Mouse (Mus musculus) gastrocnemius, adult 2 months (tissue): ENCODE data around the gene Bloc1s1. TPM values are rescaled to one million over a fixed set of nuclear protein-coding genes. Genes with fewer than 3 reads are reported as not detected.

Experiments
- DNase-seq: peaks from one replicate; pipeline ENCODE4 v3.0.0; 2022
- H3K27ac ChIP-seq: fragments of 200-600 bp; 2 replicates; pipeline ENCODE4 v1.8.1; 2022; ENCODE audit warnings: mild to moderate bottlenecking
- H3K4me3 ChIP-seq: fragments of 200-600 bp; 2 replicates; pipeline ENCODE4 v1.8.1; 2022; ENCODE audit warnings: mild to moderate bottlenecking, moderate library complexity
- CTCF ChIP-seq: fragments of 200-600 bp; IDR thresholded peaks from 2 replicates; pipeline ENCODE4 v1.8.1; 2022; ENCODE audit warnings: antibody characterized with exemption, mild to moderate bottlenecking, moderate library complexity
- intact Hi-C: fragments of 180-260 bp; cut with DNase I; formaldehyde crosslinking; loops from one replicate; pipeline ENCODE4 v1.15.1; 2025
- total RNA-seq, 2 experiments: library from RNA; stranded (reverse); gene quantifications; 2 replicates each; pipeline ENCODE4 v1.2.3; 2021

The Bloc1s1 gene
- total RNA-seq, 2 experiments from 2014 or later = 137 to 169 TPM

DNA sequence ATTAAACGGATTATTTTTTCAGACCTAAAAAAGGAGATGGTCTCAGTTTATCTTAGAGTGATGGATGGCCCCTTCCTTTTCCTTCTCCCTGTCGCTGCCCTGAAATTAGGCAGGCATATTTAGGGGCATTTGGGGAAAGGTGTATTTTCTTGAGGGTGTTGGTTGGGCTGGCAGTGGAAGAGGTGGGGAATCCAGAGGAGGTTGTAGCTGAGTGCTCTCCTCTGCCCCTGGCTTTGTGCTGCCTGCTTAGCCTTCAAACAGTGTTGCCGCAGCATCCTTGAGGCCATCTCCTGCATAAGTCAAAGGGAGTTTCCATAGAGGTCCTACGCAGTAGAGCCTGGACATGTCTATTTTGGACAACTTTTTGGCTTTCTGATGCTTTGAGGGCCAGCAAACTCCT lies 11.0 kb downstream of the Bloc1s1 start:
- H3K4me3 ChIP-seq = no peak overlapping the region; the same call in 1 of the 2 replicates
- intact Hi-C loops = loop anchor here (5.0 kb wide), 1 partner anchor 35 kb away; no protein-coding TSS in a partner anchor
- DNase-seq = no peak
- no peak for TF ChIP-seq CTCF
- peak overlapping the region; percentile 48 for H3K27ac ChIP-seq

DNA sequence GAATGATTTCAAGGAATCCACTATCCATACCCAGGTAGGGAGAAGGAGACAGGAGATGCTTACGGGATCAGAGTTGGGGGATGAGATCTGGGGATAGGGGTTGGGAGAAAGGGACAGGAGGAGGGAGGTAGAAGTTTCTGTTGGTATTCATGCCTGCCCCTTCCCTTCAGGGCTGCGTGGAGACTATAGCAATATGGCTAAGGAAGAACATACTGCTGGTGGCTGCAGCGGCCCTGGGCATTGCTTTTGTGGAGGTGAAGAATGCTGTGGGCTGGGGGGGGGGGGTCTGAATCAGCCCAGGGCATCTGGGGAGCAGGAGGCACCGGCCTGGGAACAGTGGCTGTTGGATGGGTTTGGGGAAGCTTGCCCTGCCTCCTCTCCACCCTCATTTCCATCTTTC lies 11.6 kb downstream of the Bloc1s1 start:
- DNase-seq = no peak
- peak overlapping the region; percentile 100 for H3K4me3 ChIP-seq
- peak overlapping the region; percentile 48; the same call in 1 of the 2 replicates for H3K27ac ChIP-seq
- intact Hi-C loops = loop anchor here (5.0 kb wide), 1 partner anchor 35 kb away; no protein-coding TSS in a partner anchor
- TF ChIP-seq CTCF = no peak

DNA sequence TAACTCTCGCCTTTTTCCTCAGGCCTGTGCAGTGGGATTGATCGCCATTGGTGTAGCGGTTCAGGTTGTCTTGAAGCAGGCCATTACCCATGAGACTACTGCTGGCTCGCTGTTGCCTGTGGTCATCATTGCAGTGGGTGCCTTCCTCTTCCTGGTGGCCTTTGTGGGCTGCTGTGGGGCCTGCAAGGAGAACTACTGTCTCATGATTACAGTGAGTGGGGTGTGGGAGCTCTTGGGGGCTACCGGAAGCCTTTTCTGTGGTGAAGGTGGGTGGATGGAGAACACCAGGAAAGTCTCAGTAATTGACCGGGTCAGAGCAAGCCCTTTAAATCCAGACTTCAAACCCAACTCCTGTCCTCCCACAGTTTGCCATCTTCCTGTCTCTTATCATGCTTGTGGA lies 12.4 kb downstream of the Bloc1s1 start:
- Histone ChIP-seq H3K4me3 (peak overlapping the region; percentile 100), H3K27ac (peak overlapping the region; percentile 99)
- DNase-seq = no peak
- intact Hi-C loops = loop anchor here (5.0 kb wide), 1 partner anchor 36 kb away; no protein-coding TSS in a partner anchor
- TF ChIP-seq CTCF = no peak

DNA sequence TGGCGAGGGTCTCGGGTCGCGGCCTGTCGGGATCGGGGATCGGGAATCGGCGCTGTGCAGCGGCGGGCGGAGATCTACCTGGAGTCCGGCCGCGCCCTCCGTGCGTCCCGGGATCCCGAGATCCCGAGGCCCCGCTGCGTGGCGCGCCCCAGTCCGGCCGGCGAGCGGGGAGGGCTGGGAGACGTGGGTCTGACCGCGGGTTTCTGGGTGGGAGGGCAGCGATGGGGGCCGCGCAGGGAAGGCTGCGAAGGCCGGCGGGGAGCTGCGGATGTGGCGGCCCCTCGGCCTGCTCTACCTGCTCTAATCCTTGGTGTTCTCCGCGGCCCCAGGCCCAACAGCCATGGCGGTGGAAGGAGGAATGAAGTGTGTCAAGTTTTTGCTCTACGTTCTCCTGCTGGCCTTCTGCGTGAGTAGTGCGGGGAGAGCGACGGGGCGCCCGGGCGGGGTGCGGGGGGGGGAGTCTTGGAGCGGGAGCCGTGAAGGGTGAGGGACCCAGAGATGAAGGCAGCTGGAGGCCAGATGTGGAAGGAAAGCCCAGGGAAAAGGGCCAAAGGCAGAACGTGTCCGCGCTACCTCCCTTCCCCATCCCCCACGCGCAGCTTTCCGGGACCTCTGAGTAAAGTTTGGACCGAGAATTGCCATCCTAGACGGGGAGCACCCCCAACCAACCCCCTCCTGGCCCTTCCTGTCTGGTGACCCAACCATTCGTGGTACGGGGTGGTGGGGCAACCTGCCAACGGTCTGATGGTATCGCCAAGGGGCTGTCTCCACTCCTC lies 13.6 kb downstream of the Bloc1s1 start:
- intact Hi-C loops = loop anchor here (5.0 kb wide), 1 partner anchor 37 kb away; no protein-coding TSS in a partner anchor
- peak; percentile 73 for DNase-seq
- TF ChIP-seq CTCF = no peak

DNA sequence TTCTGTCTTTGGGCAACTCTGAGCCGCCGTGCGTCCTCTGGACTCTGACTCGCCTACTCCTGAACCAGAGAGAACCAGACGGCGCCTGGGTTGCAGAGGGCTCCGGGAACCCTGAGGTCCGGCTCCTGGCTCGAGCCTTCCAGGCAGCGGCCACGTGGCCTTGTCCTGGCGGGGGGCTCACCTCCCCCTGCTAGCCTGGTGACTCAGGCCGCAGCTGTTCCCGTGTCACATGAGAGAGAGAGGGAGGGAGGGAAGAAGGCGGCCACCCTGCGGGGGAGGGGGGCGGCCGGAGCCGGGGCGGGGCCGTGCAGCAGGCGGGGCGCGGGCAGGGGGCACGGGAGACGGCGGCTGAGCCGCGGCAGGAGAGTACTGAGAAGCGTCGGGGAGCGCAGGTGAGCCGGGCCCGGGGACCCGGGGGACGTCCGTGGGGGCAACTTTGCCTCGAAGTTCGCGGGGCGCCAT lies 14.2 kb downstream of the Bloc1s1 start:
- H3K27ac ChIP-seq = peak overlapping the region; percentile 99
- DNase-seq = peak; percentile 96
- no peak for TF ChIP-seq CTCF
- H3K4me3 ChIP-seq = peak overlapping the region; percentile 100
- intact Hi-C loops = loop anchor here (5.0 kb wide), 1 partner anchor 38 kb away; no protein-coding TSS in a partner anchor

More for the DNA sequence above, 13.6 kb downstream of the Bloc1s1 start:
- Histone ChIP-seq H3K27ac (peak overlapping the region; percentile 99), H3K4me3 (peak overlapping the region; percentile 100)

DNA sequence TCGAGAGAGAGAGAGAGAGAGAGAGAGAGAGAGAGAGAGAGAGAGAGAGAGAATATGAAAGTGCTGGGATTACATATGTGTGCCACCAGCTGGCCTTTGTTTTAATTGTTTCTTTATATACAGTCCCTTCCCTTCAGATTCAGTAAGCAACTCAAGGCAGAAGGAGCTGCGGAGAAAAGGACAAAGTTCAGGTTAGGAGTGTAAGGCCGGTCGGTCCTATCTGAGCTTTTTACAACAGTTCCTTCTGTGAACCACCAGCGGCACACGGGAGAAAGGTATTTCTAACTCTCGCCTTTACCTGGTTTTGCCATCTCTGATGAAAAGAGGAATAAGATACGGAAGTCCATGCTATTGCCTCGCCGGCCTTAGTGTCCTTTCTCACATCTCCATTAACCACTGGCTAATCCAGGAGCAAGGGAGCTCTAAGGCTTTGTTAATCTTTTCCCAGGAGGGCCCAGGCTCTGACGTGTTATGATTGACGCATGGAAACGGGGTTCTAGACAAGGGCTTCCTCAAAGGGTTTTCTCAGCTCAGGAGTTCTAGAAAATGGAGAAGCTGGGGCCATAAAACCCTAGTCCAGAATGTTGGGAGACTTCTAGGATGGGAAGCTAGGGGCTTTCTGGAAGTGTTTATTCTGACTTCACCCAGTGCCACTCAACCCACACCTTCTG lies 14.9 kb downstream of the Bloc1s1 start:
- intact Hi-C loops = no loop called here
- DNase-seq = no peak
- TF ChIP-seq CTCF = no peak
- Histone ChIP-seq H3K4me3 (peak overlapping the region; percentile 100), H3K27ac (peak overlapping the region; percentile 99)

DNA sequence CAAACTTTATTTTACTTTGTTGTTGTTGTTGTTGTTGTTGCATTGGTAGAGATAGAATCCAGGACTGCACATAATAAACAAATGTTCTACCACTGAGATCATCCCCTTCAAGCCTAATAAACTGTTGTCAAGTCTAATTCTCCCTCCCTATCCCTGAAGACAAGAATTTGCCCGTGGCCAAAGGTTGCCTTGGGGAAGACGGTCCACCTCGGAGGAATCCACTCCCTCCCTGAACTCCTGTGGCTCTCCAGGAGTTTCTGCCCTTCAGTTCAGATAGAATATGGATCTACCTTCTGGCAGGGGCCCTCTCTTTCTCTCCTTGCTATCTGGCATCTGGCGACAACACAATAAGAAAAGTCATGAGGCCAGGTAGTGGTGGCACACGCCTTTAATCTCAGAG lies 19.0 kb downstream of the Bloc1s1 start:
- no peak overlapping the region for H3K4me3 ChIP-seq
- no peak for DNase-seq
- intact Hi-C loops = no loop called here
- no peak overlapping the region for H3K27ac ChIP-seq
- no peak for TF ChIP-seq CTCF

DNA sequence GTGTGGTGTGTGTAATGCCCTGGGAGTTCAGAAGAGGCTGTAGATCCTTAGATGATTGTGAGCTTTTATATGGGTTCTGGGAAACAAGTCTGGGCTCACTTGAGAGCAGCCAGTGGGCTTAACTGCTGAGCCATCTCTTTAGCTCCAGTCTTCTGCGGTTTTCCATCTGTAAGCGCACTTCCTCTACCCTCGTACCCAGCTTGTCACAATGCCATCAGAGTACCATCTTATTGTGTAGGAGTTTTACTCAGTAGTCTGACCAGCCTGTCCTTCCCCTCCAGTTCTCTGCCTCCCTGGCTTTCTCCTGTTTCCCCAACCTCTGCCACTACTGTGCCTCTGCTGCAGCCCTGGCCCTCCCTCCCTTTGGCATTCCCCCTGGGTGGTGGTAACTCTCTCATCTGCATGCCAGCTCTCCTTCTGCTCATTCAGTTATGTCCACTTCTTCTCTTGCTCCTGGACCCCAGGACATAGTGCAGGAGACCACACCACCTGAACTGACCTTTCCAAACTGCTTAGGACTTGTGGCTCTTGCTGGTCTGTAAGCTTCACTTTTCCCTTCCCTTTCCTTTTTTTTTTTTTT lies 21.3 kb downstream of the Bloc1s1 start:
- no peak for TF ChIP-seq CTCF
- Histone ChIP-seq H3K4me3 (no peak overlapping the region), H3K27ac (no peak overlapping the region)
- DNase-seq = no peak
- intact Hi-C loops = no loop called here

DNA sequence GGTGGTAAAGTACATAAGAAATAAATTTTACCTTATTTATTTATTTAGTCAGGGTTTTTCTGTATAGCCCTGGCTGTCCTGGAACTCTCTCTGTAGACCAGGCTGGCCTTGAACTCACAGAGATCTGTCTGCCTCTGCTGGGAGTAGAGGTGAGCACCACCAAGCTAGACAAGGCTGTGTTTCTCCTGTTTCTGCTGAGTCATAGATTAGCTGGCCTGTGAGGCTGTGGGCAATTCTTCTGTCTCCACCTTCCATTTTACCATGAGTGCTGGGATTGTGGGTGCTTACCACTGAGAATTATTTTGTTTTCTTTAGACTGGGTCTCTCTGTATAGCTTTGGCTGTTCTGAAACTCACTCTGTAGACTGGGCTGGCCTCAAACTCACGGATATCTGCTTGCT lies 22.4 kb downstream of the Bloc1s1 start:
- H3K27ac ChIP-seq = no peak overlapping the region
- H3K4me3 ChIP-seq = no peak overlapping the region
- TF ChIP-seq CTCF = no peak
- no peak for DNase-seq
- intact Hi-C loops = no loop called here

DNA sequence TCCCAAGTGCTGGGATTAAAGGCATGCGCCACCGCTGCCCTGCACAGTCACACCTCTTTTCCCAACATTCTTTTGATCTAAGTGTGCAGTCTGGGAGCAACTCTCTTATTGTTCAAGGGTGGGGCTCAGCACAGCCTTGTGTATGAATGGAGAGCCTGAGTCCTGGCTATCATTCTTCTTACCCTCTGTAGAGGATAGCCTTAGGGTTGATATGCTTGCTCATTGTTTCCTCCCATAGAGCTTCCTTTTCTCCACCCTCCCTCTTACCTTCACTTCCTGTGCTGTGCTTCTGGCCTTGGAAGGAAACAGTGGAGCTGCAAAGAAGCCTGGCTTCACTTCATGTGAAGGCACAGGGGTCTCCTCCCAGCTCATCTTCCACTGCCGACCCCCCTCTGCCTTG lies 23.1 kb downstream of the Bloc1s1 start, which contains the start of gene Cd63:
Gene Cd63 (plus strand): TSS at position 292 of the 400 bp plus-strand sequence.
- intact Hi-C loops = no loop called here
- TF ChIP-seq CTCF = no peak
- Histone ChIP-seq H3K4me3 (no peak within 1 kb of the TSS), H3K27ac (no peak within 1 kb of the TSS)
- no peak for DNase-seq

DNA sequence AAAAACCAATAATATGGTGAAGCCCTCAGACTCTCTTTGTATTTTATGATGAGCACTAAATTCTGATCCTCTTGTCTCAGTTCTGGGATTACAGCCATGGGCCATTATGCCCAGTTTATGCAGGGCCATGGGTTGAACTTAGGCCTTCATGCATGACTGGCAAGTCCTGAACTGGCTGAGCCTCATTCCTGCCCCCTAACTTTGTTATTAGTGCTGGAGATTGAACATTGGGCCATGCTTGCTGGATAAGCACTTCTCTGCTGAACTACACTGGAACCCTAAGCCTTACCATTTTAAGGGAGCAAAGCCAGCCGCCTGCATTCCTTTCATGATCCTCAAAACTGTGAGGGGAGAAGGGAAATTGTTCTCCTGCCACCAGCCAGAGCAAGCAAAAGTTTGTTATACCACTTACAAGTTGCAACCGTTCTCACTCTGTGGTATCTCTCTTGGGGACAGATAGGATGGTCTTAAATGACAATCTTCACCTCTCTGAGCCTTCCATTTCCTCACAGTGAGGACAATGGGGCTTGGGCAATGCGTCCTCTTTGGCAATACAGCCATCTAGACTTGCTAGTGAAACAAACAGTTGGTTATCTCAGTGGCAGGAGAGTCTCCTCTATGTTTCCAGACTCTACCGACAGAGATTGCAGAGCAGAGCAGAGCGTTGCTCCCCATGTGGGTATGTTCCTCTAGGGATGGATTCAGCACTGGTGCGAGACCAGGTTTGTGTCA lies 23.9 kb downstream of the Bloc1s1 start:
- Histone ChIP-seq H3K4me3 (no peak overlapping the region), H3K27ac (no peak overlapping the region)
- DNase-seq = no peak
- intact Hi-C loops = no loop called here
- no peak for TF ChIP-seq CTCF

DNA sequence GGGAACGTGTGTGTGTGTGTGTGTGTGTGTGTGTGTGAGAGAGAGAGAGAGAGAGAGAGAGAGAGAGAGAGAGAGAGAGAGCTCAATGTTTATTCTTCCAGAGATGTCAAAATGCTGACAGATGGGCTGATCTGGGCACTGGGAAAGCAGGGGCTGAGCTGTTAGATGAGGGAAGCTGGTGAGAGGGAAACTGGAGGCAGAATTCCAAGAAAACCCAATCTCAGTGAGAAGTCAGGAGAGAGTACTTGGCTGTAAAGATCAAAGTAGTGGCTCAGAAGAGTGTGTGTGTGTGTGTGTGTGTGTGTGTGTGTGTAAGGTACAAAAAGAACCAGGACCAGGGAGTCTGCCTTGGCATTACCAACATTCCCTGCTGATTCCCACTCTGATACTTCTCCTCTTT lies 26.3 kb downstream of the Bloc1s1 start:
- Histone ChIP-seq H3K27ac (no peak overlapping the region), H3K4me3 (no peak overlapping the region)
- TF ChIP-seq CTCF = no peak
- intact Hi-C loops = no loop called here
- no peak for DNase-seq
